Mouse (Mus musculus): ENCODE measurements around the gene Piwil1. TPM values are rescaled to one million over a fixed set of nuclear protein-coding genes. Genes with fewer than 3 reads are reported as not detected.

The Piwil1 gene
- polyA plus RNA-seq, 1 experiment from 2014 or later = 0.30 TPM

- 77% methylated on average over 6 of the region's 6 CpGs for WGBS
- no peaks in the 10 kb centered on the region for H3K9me3 ChIP-seq (ENCODE audit: control insufficient read depth, low read length)
- H3K4me3 ChIP-seq (replicated peaks; ENCODE audit: low read length) = no peak overlapping the region
- no peak for ATAC-seq
- H3K27me3 ChIP-seq (replicated peaks; ENCODE audit: control insufficient read depth, insufficient read depth, low read length) = no peaks in the 10 kb centered on the region
- no peaks in the 10 kb centered on the region for H3K4me1 ChIP-seq (replicated peaks; ENCODE audit: control insufficient read depth, insufficient read depth, low read length)
- no peak overlapping the region for H3K9ac ChIP-seq (replicated peaks; ENCODE audit: low read depth, low read length)
- H3K4me2 ChIP-seq (ENCODE audit: low read length) = no peak overlapping the region
- no peak overlapping the region for H3K27ac ChIP-seq (ENCODE audit: low read length)
- no peaks in the 10 kb centered on the region for H3K36me3 ChIP-seq (ENCODE audit: control insufficient read depth, insufficient read depth)
Measured at GRCm38 (mm10) chr5:128677861-128678260, 24.5 kb upstream of the Piwil1 start.

DNA sequence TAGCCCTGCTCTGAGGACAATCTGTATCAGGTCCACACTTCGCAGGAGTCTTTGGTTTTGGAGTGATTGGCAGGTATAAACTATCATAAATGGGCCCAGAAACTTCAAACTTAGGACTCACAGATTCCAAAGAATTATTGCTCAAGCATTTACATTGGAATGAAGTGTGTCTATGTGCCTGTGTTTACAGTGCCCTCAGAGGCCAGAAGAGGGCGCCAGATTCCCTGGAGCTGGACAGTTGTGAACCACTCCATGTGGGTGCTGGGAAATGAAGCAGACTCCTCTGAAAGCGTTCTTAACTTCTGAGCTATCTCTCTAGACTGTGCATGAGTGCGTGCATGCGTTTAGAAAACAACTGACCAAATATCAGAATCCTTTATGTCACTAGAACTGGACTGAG, 20.9 kb upstream of the Piwil1 start:
- WGBS = 42% methylated on average over 5 of the region's 5 CpGs
- no peak overlapping the region for H3K27ac ChIP-seq (ENCODE audit: low read length)
- no peak overlapping the region for H3K9ac ChIP-seq (replicated peaks; ENCODE audit: low read depth, low read length)
- no peak overlapping the region for H3K4me2 ChIP-seq (ENCODE audit: low read length)
- H3K27me3 ChIP-seq (replicated peaks; ENCODE audit: control insufficient read depth, insufficient read depth, low read length) = 0 out of 2 replicates have a peak, but pooled peaks cover 2% of the 10 kb centered on the region
- no peak overlapping the region for H3K4me3 ChIP-seq (replicated peaks; ENCODE audit: low read length)
- no peak for ATAC-seq
- H3K36me3 ChIP-seq (ENCODE audit: control insufficient read depth, insufficient read depth) = no peaks in the 10 kb centered on the region
- no peaks in the 10 kb centered on the region for H3K9me3 ChIP-seq (ENCODE audit: control insufficient read depth, low read length)
- H3K4me1 ChIP-seq (replicated peaks; ENCODE audit: control insufficient read depth, insufficient read depth, low read length) = peaks cover 5% of the 10 kb centered on the region

GRCm38 (mm10) chr5:128684192-128684591, 18.1 kb upstream of the Piwil1 start:
- 3% methylated on average over 10 of the region's 10 CpGs for WGBS
- H3K27ac ChIP-seq (ENCODE audit: low read length) = no peak overlapping the region
- no peak overlapping the region for H3K4me3 ChIP-seq (replicated peaks; ENCODE audit: low read length)
- peak overlapping the region; percentile 27 for H3K4me2 ChIP-seq (ENCODE audit: low read length)
- ATAC-seq = no peak
- H3K4me1 ChIP-seq (replicated peaks; ENCODE audit: control insufficient read depth, insufficient read depth, low read length) = peaks cover 5% of the 10 kb centered on the region
- H3K9me3 ChIP-seq (ENCODE audit: control insufficient read depth, low read length) = peaks cover 5% of the 10 kb centered on the region; the same call in 1 of the 2 replicates
- H3K27me3 ChIP-seq (replicated peaks; ENCODE audit: control insufficient read depth, insufficient read depth, low read length) = 0 out of 2 replicates have a peak, but pooled peaks cover 2% of the 10 kb centered on the region
- no peak overlapping the region for H3K9ac ChIP-seq (replicated peaks; ENCODE audit: low read depth, low read length)
- no peaks in the 10 kb centered on the region for H3K36me3 ChIP-seq (ENCODE audit: control insufficient read depth, insufficient read depth)

DNA sequence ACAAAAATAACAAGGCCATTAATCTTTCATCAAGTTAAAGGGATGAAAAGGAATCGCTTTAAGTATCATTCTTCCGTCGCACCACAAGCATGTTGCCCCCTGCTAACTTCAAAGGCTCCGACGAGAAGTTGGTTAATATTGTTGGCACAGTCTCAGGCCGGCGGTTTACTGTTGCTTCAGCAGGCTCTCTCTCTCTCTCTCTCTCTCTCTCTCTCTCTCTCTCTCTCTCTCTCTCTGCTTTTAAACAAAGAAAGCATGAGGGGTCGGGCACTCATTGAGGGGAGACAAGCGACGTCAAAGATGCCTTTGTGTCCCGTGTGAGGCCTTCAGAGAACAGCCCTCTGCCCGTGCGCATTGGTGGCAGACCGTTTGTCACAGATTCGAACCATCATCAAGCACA, 17.7 kb upstream of the Piwil1 start:
- WGBS = 4% methylated on average over 15 of the region's 15 CpGs
- H3K36me3 ChIP-seq (ENCODE audit: control insufficient read depth, insufficient read depth) = no peaks in the 10 kb centered on the region
- peaks cover 5% of the 10 kb centered on the region for H3K4me1 ChIP-seq (replicated peaks; ENCODE audit: control insufficient read depth, insufficient read depth, low read length)
- peak overlapping the region; percentile 27 for H3K4me2 ChIP-seq (ENCODE audit: low read length)
- H3K9me3 ChIP-seq (ENCODE audit: control insufficient read depth, low read length) = peaks cover 5% of the 10 kb centered on the region; the same call in 1 of the 2 replicates
- H3K27me3 ChIP-seq (replicated peaks; ENCODE audit: control insufficient read depth, insufficient read depth, low read length) = 0 out of 2 replicates have a peak, but pooled peaks cover 2% of the 10 kb centered on the region
- ATAC-seq = no peak
- no peak overlapping the region for H3K4me3 ChIP-seq (replicated peaks; ENCODE audit: low read length)
- H3K27ac ChIP-seq (ENCODE audit: low read length) = no peak overlapping the region
- no peak overlapping the region for H3K9ac ChIP-seq (replicated peaks; ENCODE audit: low read depth, low read length)

- ATAC-seq = no peak
- Histone ChIP-seq H3K9ac (replicated peaks; ENCODE audit: low read depth, low read length) (no peak overlapping the region), H3K36me3 (ENCODE audit: control insufficient read depth, insufficient read depth) (no peaks in the 10 kb centered on the region), H3K9me3 (ENCODE audit: control insufficient read depth, low read length) (peaks cover 5% of the 10 kb centered on the region; the same call in 1 of the 2 replicates), H3K4me3 (replicated peaks; ENCODE audit: low read length) (no peak overlapping the region), H3K27ac (ENCODE audit: low read length) (no peak overlapping the region), H3K4me2 (ENCODE audit: low read length) (no peak overlapping the region), H3K4me1 (replicated peaks; ENCODE audit: control insufficient read depth, insufficient read depth, low read length) (peaks cover 5% of the 10 kb centered on the region), H3K27me3 (replicated peaks; ENCODE audit: control insufficient read depth, insufficient read depth, low read length) (0 out of 2 replicates have a peak, but pooled peaks cover 2% of the 10 kb centered on the region)
- 82% methylated on average over 5 of the region's 5 CpGs for WGBS
Measured at GRCm38 (mm10) chr5:128687139-128687538, 15.2 kb upstream of the Piwil1 start.

DNA sequence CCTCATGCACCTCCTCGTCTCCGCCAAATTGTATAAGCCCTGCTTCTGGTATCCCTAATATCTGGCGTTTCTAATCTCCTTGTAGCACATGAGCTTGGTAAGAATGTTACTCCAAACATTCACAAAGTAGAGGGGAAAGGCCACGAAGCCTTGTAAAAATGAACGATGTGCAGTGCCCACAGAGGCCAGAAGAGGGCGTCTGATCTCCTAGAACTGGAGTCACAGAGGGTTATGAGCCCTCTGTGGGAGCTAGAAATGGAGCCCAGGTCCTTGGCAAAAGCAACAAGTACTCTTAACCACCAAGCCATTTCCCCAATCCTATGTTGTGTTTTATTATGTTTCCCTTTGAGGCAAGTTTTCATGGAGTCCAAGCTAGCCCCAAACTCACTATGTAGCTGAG, 8.2 kb upstream of the Piwil1 start:
- H3K36me3 ChIP-seq (ENCODE audit: control insufficient read depth, insufficient read depth) = no peaks in the 10 kb centered on the region
- no peak overlapping the region for H3K27ac ChIP-seq (ENCODE audit: low read length)
- H3K9ac ChIP-seq (replicated peaks; ENCODE audit: low read depth, low read length) = no peak overlapping the region
- no peak overlapping the region for H3K4me3 ChIP-seq (replicated peaks; ENCODE audit: low read length)
- no peaks in the 10 kb centered on the region for H3K9me3 ChIP-seq (ENCODE audit: control insufficient read depth, low read length)
- 72% methylated on average over 6 of the region's 6 CpGs for WGBS
- no peaks in the 10 kb centered on the region for H3K4me1 ChIP-seq (replicated peaks; ENCODE audit: control insufficient read depth, insufficient read depth, low read length)
- 0 out of 2 replicates have a peak, but pooled peaks cover 9% of the 10 kb centered on the region for H3K27me3 ChIP-seq (replicated peaks; ENCODE audit: control insufficient read depth, insufficient read depth, low read length)
- no peak for ATAC-seq
- H3K4me2 ChIP-seq (ENCODE audit: low read length) = no peak overlapping the region

GRCm38 (mm10) chr5:128694611-128695325, 7.6 kb upstream of the Piwil1 start:
- H3K27ac ChIP-seq (ENCODE audit: low read length) = no peak overlapping the region
- H3K4me2 ChIP-seq (ENCODE audit: low read length) = no peak overlapping the region
- ATAC-seq = no peak
- 0 out of 2 replicates have a peak, but pooled peaks cover 9% of the 10 kb centered on the region for H3K27me3 ChIP-seq (replicated peaks; ENCODE audit: control insufficient read depth, insufficient read depth, low read length)
- no peak overlapping the region for H3K4me3 ChIP-seq (replicated peaks; ENCODE audit: low read length)
- 88% methylated on average over 18 of the region's 18 CpGs for WGBS
- no peaks in the 10 kb centered on the region for H3K4me1 ChIP-seq (replicated peaks; ENCODE audit: control insufficient read depth, insufficient read depth, low read length)
- no peaks in the 10 kb centered on the region for H3K36me3 ChIP-seq (ENCODE audit: control insufficient read depth, insufficient read depth)
- H3K9me3 ChIP-seq (ENCODE audit: control insufficient read depth, low read length) = no peaks in the 10 kb centered on the region
- H3K9ac ChIP-seq (replicated peaks; ENCODE audit: low read depth, low read length) = no peak overlapping the region

- Histone ChIP-seq H3K27me3 (replicated peaks; ENCODE audit: control insufficient read depth, insufficient read depth, low read length) (0 out of 2 replicates have a peak, but pooled peaks cover 9% of the 10 kb centered on the region), H3K4me2 (ENCODE audit: low read length) (no peak overlapping the region), H3K4me1 (replicated peaks; ENCODE audit: control insufficient read depth, insufficient read depth, low read length) (no peaks in the 10 kb centered on the region), H3K27ac (ENCODE audit: low read length) (no peak overlapping the region), H3K4me3 (replicated peaks; ENCODE audit: low read length) (no peak overlapping the region), H3K36me3 (ENCODE audit: control insufficient read depth, insufficient read depth) (no peaks in the 10 kb centered on the region), H3K9me3 (ENCODE audit: control insufficient read depth, low read length) (no peaks in the 10 kb centered on the region), H3K9ac (replicated peaks; ENCODE audit: low read depth, low read length) (no peak overlapping the region)
- WGBS = 24% methylated on average over 10 of the region's 10 CpGs
- ATAC-seq = no peak
Measured at GRCm38 (mm10) chr5:128696824-128697223, 5.5 kb upstream of the Piwil1 start.

GRCm38 (mm10) chr5:128700716-128701115, 1.6 kb upstream of the Piwil1 start:
- ATAC-seq = no peak
- H3K4me1 ChIP-seq (replicated peaks; ENCODE audit: control insufficient read depth, insufficient read depth, low read length) = 0 out of 2 replicates have a peak, but pooled peaks cover 3% of the 10 kb centered on the region
- no peak overlapping the region for H3K4me2 ChIP-seq (ENCODE audit: low read length)
- H3K27me3 ChIP-seq (replicated peaks; ENCODE audit: control insufficient read depth, insufficient read depth, low read length) = 0 out of 2 replicates have a peak, but pooled peaks cover 9% of the 10 kb centered on the region
- no peak overlapping the region for H3K27ac ChIP-seq (ENCODE audit: low read length)
- H3K4me3 ChIP-seq (replicated peaks; ENCODE audit: low read length) = no peak overlapping the region
- 52% methylated on average over 11 of the region's 11 CpGs for WGBS
- H3K9ac ChIP-seq (replicated peaks; ENCODE audit: low read depth, low read length) = no peak overlapping the region
- H3K9me3 ChIP-seq (ENCODE audit: control insufficient read depth, low read length) = no peaks in the 10 kb centered on the region
- no peaks in the 10 kb centered on the region for H3K36me3 ChIP-seq (ENCODE audit: control insufficient read depth, insufficient read depth)
